Mouse (Mus musculus): ENCODE results near the gene Ggt6.
A peak's percentile ranks its signal among the peaks of the same experiment; 100 is the strongest.

GRCm38 (mm10) chr11:72416666-72417065, 18.7 kb upstream of the Ggt6 start:
- peak; percentile 99 for TF ChIP-seq EP300 (IDR thresholded peaks at IDR 0.05; ENCODE audit: low read depth)
- TF ChIP-seq CTCF (IDR thresholded peaks at IDR 0.05; ENCODE audit: low read depth): no peak

Measured in heart, postnatal 0 days (tissue).